Mouse (Mus musculus) olfactory bulb, adult 2 months (tissue): ENCODE results near the gene Fam81a.

ENCODE experiments used
- CTCF ChIP-seq: fragments of 200-500 bp; IDR thresholded peaks from 2 replicates; pipeline ENCODE4 v1.5.1; 2012; ENCODE audit warnings: low read depth, mild to moderate bottlenecking, low read length, moderate library complexity; ENCODE audit not compliant: insufficient read depth
- POLR2A ChIP-seq: fragments of 200-500 bp; IDR thresholded peaks from 2 replicates; pipeline ENCODE4 v1.6.1; 2012; ENCODE audit warnings: mild to moderate bottlenecking, low read depth, low read length, moderate library complexity; ENCODE audit not compliant: insufficient read depth

DNA sequence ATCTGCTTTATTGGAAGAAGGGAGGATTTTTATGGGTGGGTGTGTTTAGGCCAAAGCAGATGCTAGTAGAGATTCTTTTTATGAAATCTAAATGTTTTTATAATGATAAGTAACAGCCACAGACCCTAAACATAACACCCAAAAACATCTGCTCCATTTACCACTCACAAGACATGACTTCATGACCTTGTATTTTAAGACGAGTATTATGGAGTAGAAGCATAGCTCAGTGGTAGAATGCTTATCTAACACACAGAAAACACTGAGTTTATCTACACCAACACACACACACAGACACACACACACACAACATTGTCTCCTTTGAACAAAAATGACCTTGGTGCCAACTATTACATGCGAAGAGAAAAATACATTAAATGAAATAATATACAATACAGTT, 97.5 kb downstream of the Fam81a start:
- no peak for TF ChIP-seq POLR2A
- no peak for TF ChIP-seq CTCF
